Mouse (Mus musculus): ENCODE data around the gene Ubtf.

Gene Ubtf

GRCm38 (mm10) chr11:102352378-102352777 is 32.8 kb upstream of the Ubtf start:
- no peaks in the 10 kb centered on the region; the same call in none of the 2 replicates for H3K27me3 ChIP-seq (ENCODE audit: control insufficient read depth, insufficient read depth, low read length, poor library complexity, severe bottlenecking)
- H3K36me3 ChIP-seq (ENCODE audit: control insufficient read depth, insufficient read depth, low read length, poor library complexity, severe bottlenecking), result no peaks in the 10 kb centered on the region
- DNase-seq (ENCODE audit: low read depth, low spot score), result no peak

- DNase-seq (ENCODE audit: low read depth, low spot score), result no peak
- no peaks in the 10 kb centered on the region for H3K36me3 ChIP-seq (ENCODE audit: control insufficient read depth, insufficient read depth, low read length, poor library complexity, severe bottlenecking)
- no peaks in the 10 kb centered on the region; the same call in none of the 2 replicates for H3K27me3 ChIP-seq (ENCODE audit: control insufficient read depth, insufficient read depth, low read length, poor library complexity, severe bottlenecking)
Measured at GRCm38 (mm10) chr11:102350981-102351523, 31.5 kb upstream of the Ubtf start.

GRCm38 (mm10) chr11:102350416-102350815 is 30.9 kb upstream of the Ubtf start:
- H3K27me3 ChIP-seq (ENCODE audit: control insufficient read depth, insufficient read depth, low read length, poor library complexity, severe bottlenecking), result no peaks in the 10 kb centered on the region; the same call in none of the 2 replicates
- no peak for DNase-seq (ENCODE audit: low read depth, low spot score)
- no peaks in the 10 kb centered on the region for H3K36me3 ChIP-seq (ENCODE audit: control insufficient read depth, insufficient read depth, low read length, poor library complexity, severe bottlenecking)

GRCm38 (mm10) chr11:102349189-102349954 is 29.8 kb upstream of the Ubtf start:
- Histone ChIP-seq H3K36me3 (ENCODE audit: control insufficient read depth, insufficient read depth, low read length, poor library complexity, severe bottlenecking) (no peaks in the 10 kb centered on the region), H3K27me3 (ENCODE audit: control insufficient read depth, insufficient read depth, low read length, poor library complexity, severe bottlenecking) (no peaks in the 10 kb centered on the region; the same call in none of the 2 replicates)
- DNase-seq (ENCODE audit: low read depth, low spot score), result no peak

- Histone ChIP-seq H3K27me3 (ENCODE audit: control insufficient read depth, insufficient read depth, low read length, poor library complexity, severe bottlenecking) (no peaks in the 10 kb centered on the region; the same call in 1 of the 2 replicates), H3K36me3 (ENCODE audit: control insufficient read depth, insufficient read depth, low read length, poor library complexity, severe bottlenecking) (no peaks in the 10 kb centered on the region)
- DNase-seq (ENCODE audit: low read depth, low spot score), result no peak
Measured at GRCm38 (mm10) chr11:102348771-102349170, 29.2 kb upstream of the Ubtf start.

- Histone ChIP-seq H3K36me3 (ENCODE audit: control insufficient read depth, insufficient read depth, low read length, poor library complexity, severe bottlenecking) (no peaks in the 10 kb centered on the region), H3K27me3 (ENCODE audit: control insufficient read depth, insufficient read depth, low read length, poor library complexity, severe bottlenecking) (no peaks in the 10 kb centered on the region; the same call in 1 of the 2 replicates)
- DNase-seq (ENCODE audit: low read depth, low spot score), result no peak
Measured at GRCm38 (mm10) chr11:102348101-102348585, 28.6 kb upstream of the Ubtf start.

- no peak for DNase-seq (ENCODE audit: low read depth, low spot score)
- H3K36me3 ChIP-seq (ENCODE audit: control insufficient read depth, insufficient read depth, low read length, poor library complexity, severe bottlenecking), result no peaks in the 10 kb centered on the region
- H3K27me3 ChIP-seq (ENCODE audit: control insufficient read depth, insufficient read depth, low read length, poor library complexity, severe bottlenecking), result no peaks in the 10 kb centered on the region; the same call in 1 of the 2 replicates
Measured at GRCm38 (mm10) chr11:102347683-102348082, 28.1 kb upstream of the Ubtf start.

- H3K36me3 ChIP-seq (ENCODE audit: control insufficient read depth, insufficient read depth, low read length, poor library complexity, severe bottlenecking), result no peaks in the 10 kb centered on the region
- H3K27me3 ChIP-seq (ENCODE audit: control insufficient read depth, insufficient read depth, low read length, poor library complexity, severe bottlenecking), result no peaks in the 10 kb centered on the region
- DNase-seq (ENCODE audit: low read depth, low spot score), result no peak
Measured at GRCm38 (mm10) chr11:102346926-102347325, 27.4 kb upstream of the Ubtf start.

- H3K27me3 ChIP-seq (ENCODE audit: control insufficient read depth, insufficient read depth, low read length, poor library complexity, severe bottlenecking), result no peaks in the 10 kb centered on the region
- H3K36me3 ChIP-seq (ENCODE audit: control insufficient read depth, insufficient read depth, low read length, poor library complexity, severe bottlenecking), result no peaks in the 10 kb centered on the region
- DNase-seq (ENCODE audit: low read depth, low spot score), result no peak
Measured at GRCm38 (mm10) chr11:102344458-102344857, 24.9 kb upstream of the Ubtf start.

GRCm38 (mm10) chr11:102342742-102343141 is 23.2 kb upstream of the Ubtf start:
- Histone ChIP-seq H3K36me3 (ENCODE audit: control insufficient read depth, insufficient read depth, low read length, poor library complexity, severe bottlenecking) (no peaks in the 10 kb centered on the region), H3K27me3 (ENCODE audit: control insufficient read depth, insufficient read depth, low read length, poor library complexity, severe bottlenecking) (no peaks in the 10 kb centered on the region)
- no peak for DNase-seq (ENCODE audit: low read depth, low spot score)

- DNase-seq (ENCODE audit: low read depth, low spot score), result no peak
- Histone ChIP-seq H3K27me3 (ENCODE audit: control insufficient read depth, insufficient read depth, low read length, poor library complexity, severe bottlenecking) (no peaks in the 10 kb centered on the region), H3K36me3 (ENCODE audit: control insufficient read depth, insufficient read depth, low read length, poor library complexity, severe bottlenecking) (no peaks in the 10 kb centered on the region)
Measured at GRCm38 (mm10) chr11:102341101-102341500, 21.6 kb upstream of the Ubtf start.

- Histone ChIP-seq H3K27me3 (ENCODE audit: control insufficient read depth, insufficient read depth, low read length, poor library complexity, severe bottlenecking) (no peaks in the 10 kb centered on the region), H3K36me3 (ENCODE audit: control insufficient read depth, insufficient read depth, low read length, poor library complexity, severe bottlenecking) (no peaks in the 10 kb centered on the region)
- peak; percentile 45 for DNase-seq (ENCODE audit: low read depth, low spot score)
Measured at GRCm38 (mm10) chr11:102339624-102340023, 20.1 kb upstream of the Ubtf start.

GRCm38 (mm10) chr11:102339195-102339594 is 19.7 kb upstream of the Ubtf start:
- H3K27me3 ChIP-seq (ENCODE audit: control insufficient read depth, insufficient read depth, low read length, poor library complexity, severe bottlenecking), result no peaks in the 10 kb centered on the region
- DNase-seq (ENCODE audit: low read depth, low spot score), result no peak

GRCm38 (mm10) chr11:102338561-102338960 is 19.0 kb upstream of the Ubtf start:
- Histone ChIP-seq H3K36me3 (ENCODE audit: control insufficient read depth, insufficient read depth, low read length, poor library complexity, severe bottlenecking) (no peaks in the 10 kb centered on the region), H3K27me3 (ENCODE audit: control insufficient read depth, insufficient read depth, low read length, poor library complexity, severe bottlenecking) (no peaks in the 10 kb centered on the region)
- DNase-seq (ENCODE audit: low read depth, low spot score), result peak; percentile 9

More at GRCm38 (mm10) chr11:102339195-102339594, 19.7 kb upstream of the Ubtf start:
- no peaks in the 10 kb centered on the region for H3K36me3 ChIP-seq (ENCODE audit: control insufficient read depth, insufficient read depth, low read length, poor library complexity, severe bottlenecking)

- Histone ChIP-seq H3K27me3 (ENCODE audit: control insufficient read depth, insufficient read depth, low read length, poor library complexity, severe bottlenecking) (no peaks in the 10 kb centered on the region), H3K36me3 (ENCODE audit: control insufficient read depth, insufficient read depth, low read length, poor library complexity, severe bottlenecking) (no peaks in the 10 kb centered on the region)
- DNase-seq (ENCODE audit: low read depth, low spot score), result no peak
Measured at GRCm38 (mm10) chr11:102337921-102338320, 18.4 kb upstream of the Ubtf start.
